Comparison of ENCODE assay signal across 26 mouse cellular contexts in the genomic region with DNA sequence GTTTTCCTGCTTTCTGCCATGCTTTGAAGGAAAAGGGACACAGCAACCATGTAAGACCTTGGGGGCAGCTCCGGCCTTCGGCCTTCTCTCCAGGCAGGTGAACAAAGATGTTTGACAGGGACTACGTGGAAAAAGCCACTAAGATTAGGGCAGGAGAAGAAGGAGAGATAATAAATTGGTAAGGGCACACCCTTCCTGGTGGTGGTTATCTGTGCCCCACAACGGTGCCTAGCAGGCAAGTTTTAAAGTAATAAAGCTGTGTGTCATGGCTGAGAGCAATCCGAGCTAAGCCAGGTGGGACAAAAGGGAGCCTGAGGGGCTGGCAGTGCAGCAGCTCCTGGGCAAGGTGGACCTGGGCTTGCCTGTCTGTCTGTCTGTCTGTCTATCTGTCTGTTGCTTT. TPM values are rescaled to one million over a fixed set of nuclear protein-coding genes. Genes with fewer than 3 reads are reported as not detected.
DNase-seq lines count a peak whose midpoint lies in the region; ATAC-seq lines count a peak whose summit lies in the region.
"Had no signal": no experiment of that assay in that cellular context is flagged by ENCODE, and none has a peak within 500 bp of the region (broad histone marks: within the 10 kb centered on the region; RNA-seq: fewer than 3 reads in every experiment).

No protein-coding gene starts in this region.

- WGBS in liver, embryonic 12.5 days (ENCODE audit: insufficient replicate concordance): 12% methylated on average over 5 of the region's 5 CpGs

- H3K4me1 ChIP-seq in liver, embryonic 12.5 days: peaks cover 26% of the 10 kb centered on the region
- H3K4me1 ChIP-seq: heart, embryonic 12.5 days; hindbrain, embryonic 12.5 days; limb, embryonic 15.5 days; midbrain, embryonic 12.5 days had no signal

- ATAC-seq in common myeloid progenitor, adult 5-6 weeks (replicated peaks; ENCODE audit: low read depth, poor library complexity, severe bottlenecking): peak; percentile 78
- peak; percentile 94 for ATAC-seq in liver, embryonic 12.5 days
- ATAC-seq in megakaryocyte, adult 5-6 weeks (ENCODE audit: poor library complexity, severe bottlenecking): 0 out of 2 replicates have a peak, but pooled peaks have one; percentile 17
- ATAC-seq: forebrain, embryonic 14.5 days had no signal

- peak overlapping the region; percentile 26; the same call in 1 of the 2 replicates for H3K27ac ChIP-seq in liver, embryonic 12.5 days
- H3K27ac ChIP-seq: hindbrain, embryonic 12.5 days; left cerebral cortex, adult 2 months; limb, embryonic 15.5 days; macrophage; midbrain, embryonic 12.5 days had no signal

- peak overlapping the region; percentile 53 for H3K4me2 ChIP-seq in liver, embryonic 12.5 days
- H3K4me2 ChIP-seq: heart, embryonic 12.5 days; hindbrain, embryonic 12.5 days; limb, embryonic 15.5 days; midbrain, embryonic 12.5 days had no signal

- no peak overlapping the region for H3K9ac ChIP-seq in liver, embryonic 12.5 days
- H3K9ac ChIP-seq: heart, embryonic 12.5 days; hindbrain, embryonic 12.5 days; limb, embryonic 15.5 days; midbrain, embryonic 12.5 days had no signal

- H3K27me3 ChIP-seq in liver, embryonic 12.5 days (replicated peaks): no peaks in the 10 kb centered on the region
- H3K27me3 ChIP-seq: CH12.LX; heart, embryonic 12.5 days; hindbrain, embryonic 12.5 days; limb, embryonic 15.5 days; midbrain, embryonic 12.5 days had no signal

- peak; percentile 64 for DNase-seq in MEL-GATA-1-ER (ENCODE audit: extremely low read depth, low read depth)
- DNase-seq in thymus, postnatal 25 days: no peak
- no peak for DNase-seq in adrenal gland, adult (ENCODE audit: inconsistent age in 2 of 2, low spot score in 1 of 2)
- DNase-seq in layer of hippocampus, adult 8-10 months (ENCODE audit: low spot score in 2 of 2): no peak
- DNase-seq: adrenal gland, postnatal 14 days; B cell, adult 2 months; cerebellum, adult 11-12 months; cerebellum, postnatal 10 days; gastrocnemius, postnatal 10 days; heart, postnatal 10 days; kidney, adult 11 months; kidney, postnatal 4 days; right cerebral cortex, postnatal 25 days; thymus, adult 18-20 months; thymus, postnatal 4 days had no signal

- no peaks in the 10 kb centered on the region for H3K9me3 ChIP-seq in liver, embryonic 12.5 days (replicated peaks)
- H3K9me3 ChIP-seq: heart, embryonic 12.5 days; hindbrain, embryonic 12.5 days; limb, embryonic 15.5 days; midbrain, embryonic 12.5 days had no signal

- H3K4me3 ChIP-seq in liver, embryonic 12.5 days: no peak overlapping the region
- H3K4me3 ChIP-seq: heart, embryonic 12.5 days; hindbrain, embryonic 12.5 days; left cerebral cortex, adult 2 months; limb, embryonic 15.5 days; midbrain, embryonic 12.5 days had no signal

- H3K36me3 ChIP-seq in liver, embryonic 12.5 days: peaks cover 41% of the 10 kb centered on the region

RNA-seq across cellular contexts. Expression of gene Azi2, which starts 31.8 kb away (rescaled TPM):
- total RNA-seq in common myeloid progenitor, adult 5-6 weeks (2017): 54.8 and 55.5 TPM in 2 replicates
- 50.3 and 51.1 TPM in 2 replicates for polyA plus RNA-seq in liver, embryonic 12.5 days (2016; fragmentation: Nextera tagmentation; extraction: Ambion mirVana)
- 90.0 and 93.6 TPM in 2 replicates for total RNA-seq in megakaryocyte, adult 5-6 weeks (2015)
- total RNA-seq in megakaryocyte, adult 5-6 weeks (2017): 75.7 and 79.5 TPM in 2 replicates
- 10 to 100 TPM; 70.0 to 88.7 (median 73.3) TPM for total RNA-seq in layer of hippocampus, adult 8-10 months (2022)

Comparison
In these comparisons a context has a peak if more than half of its experiments do, and no peak if none do; other contexts are left out.
1. ATAC-seq: peak in every context shown above with its lines; median percentile 94 in liver, embryonic 12.5 days; 78 in common myeloid progenitor, adult 5-6 weeks; 17 in megakaryocyte, adult 5-6 weeks.